Mouse (Mus musculus): ENCODE measurements around the gene Gart.
"Not testable (repeated sequence)": the region's sequence is repeated elsewhere in the genome, so short reads cannot be mapped to it uniquely, and the experiment has no call there.

Gart gene

GRCm38 (mm10) chr16:91647461-91648219 lies 888 bp upstream of the Gart start, which contains the start of gene Son:
Son (plus strand) TSS chr16:91647506.
- peak; percentile 97 for DNase-seq

- no peak for DNase-seq
Observed at GRCm38 (mm10) chr16:91645995-91646602, 653 bp downstream of the Gart start.

- not testable (repeated sequence) for DNase-seq
Observed at GRCm38 (mm10) chr16:91645420-91645819, 1.3 kb downstream of the Gart start.

- no peak for DNase-seq
Observed at GRCm38 (mm10) chr16:91644901-91645300, 1.9 kb downstream of the Gart start.

GRCm38 (mm10) chr16:91640171-91640570 lies 6.6 kb downstream of the Gart start:
- DNase-seq = no peak

- no peak for DNase-seq
Observed at GRCm38 (mm10) chr16:91639636-91640035, 7.1 kb downstream of the Gart start.

- no peak for DNase-seq
Observed at GRCm38 (mm10) chr16:91639161-91639560, 7.6 kb downstream of the Gart start.

- DNase-seq = no peak
Observed at GRCm38 (mm10) chr16:91633641-91634040, 13.1 kb downstream of the Gart start.

- no peak for DNase-seq
Observed at GRCm38 (mm10) chr16:91632940-91633339, 13.8 kb downstream of the Gart start.

GRCm38 (mm10) chr16:91632439-91632838 lies 14.3 kb downstream of the Gart start:
- no peak for DNase-seq

GRCm38 (mm10) chr16:91630584-91630983 lies 16.2 kb downstream of the Gart start:
- no peak for DNase-seq

- no peak for DNase-seq
Observed at GRCm38 (mm10) chr16:91629749-91630148, 17.0 kb downstream of the Gart start.

GRCm38 (mm10) chr16:91628673-91629072 lies 18.1 kb downstream of the Gart start:
- DNase-seq = no peak

GRCm38 (mm10) chr16:91627831-91628230 lies 18.9 kb downstream of the Gart start:
- no peak for DNase-seq

- no peak for DNase-seq
Observed at GRCm38 (mm10) chr16:91623074-91623473, 23.7 kb downstream of the Gart start.

- DNase-seq = no peak
Observed at GRCm38 (mm10) chr16:91620991-91621390, 25.8 kb downstream of the Gart start.

- DNase-seq = no peak
Observed at GRCm38 (mm10) chr16:91620185-91620584, 26.6 kb downstream of the Gart start.

- peak; percentile 88 for DNase-seq
Observed at GRCm38 (mm10) chr16:91618511-91619501, 27.9 kb downstream of the Gart start, which contains the start of gene Dnajc28. Dnajc28 (minus strand) TSS chr16:91619026.

- no peak for DNase-seq
Observed at GRCm38 (mm10) chr16:91614552-91614951, 32.2 kb downstream of the Gart start.

- no peak for DNase-seq
Observed at GRCm38 (mm10) chr16:91612525-91612924, 34.2 kb downstream of the Gart start.

GRCm38 (mm10) chr16:91611248-91611647 lies 35.5 kb downstream of the Gart start:
- no peak for DNase-seq

- DNase-seq = peak; percentile 62
Observed at GRCm38 (mm10) chr16:91609501-91610245, 37.1 kb downstream of the Gart start.
